Mouse (Mus musculus) kidney, adult 2 months (tissue): ENCODE data around the gene Sox1.

Experiments
- CTCF ChIP-seq: fragments of 200-500 bp; conservative IDR thresholded peaks from 2 replicates; pipeline ENCODE4 v1.5.1; 2011; ENCODE audit warnings: low read depth, mild to moderate bottlenecking, control low read depth, low read length, moderate library complexity, mixed read lengths; ENCODE audit not compliant: insufficient read depth, insufficient read length
- POLR2A ChIP-seq: fragments of 200-500 bp; IDR thresholded peaks from one replicate; pipeline ENCODE4 v1.6.1; 2011; ENCODE audit warnings: low read depth, low read length, control low read depth

- TF ChIP-seq CTCF (no peak), POLR2A (no peak)
Measured at GRCm38 (mm10) chr8:12439044-12439443, 43.9 kb downstream of the Sox1 start.
